Mouse (Mus musculus) urinary bladder, postnatal 0 days (tissue): ENCODE results near the gene Ppp1r9a. TPM values are rescaled to one million over a fixed set of nuclear protein-coding genes. Genes with fewer than 3 reads are reported as not detected.

ENCODE experiments used
- polyA plus RNA-seq: library from polyadenylated mRNA; unstranded; fragments of >200 nt; fragmentation: Nextera tagmentation; extraction: Ambion mirVana; gene quantifications from 2 replicates; pipeline ENCODE4 v1.2.1, GENCODE M21; 2015

Gene Ppp1r9a
- 5.0 and 6.1 TPM in 2 replicates for polyA plus RNA-seq

DNA sequence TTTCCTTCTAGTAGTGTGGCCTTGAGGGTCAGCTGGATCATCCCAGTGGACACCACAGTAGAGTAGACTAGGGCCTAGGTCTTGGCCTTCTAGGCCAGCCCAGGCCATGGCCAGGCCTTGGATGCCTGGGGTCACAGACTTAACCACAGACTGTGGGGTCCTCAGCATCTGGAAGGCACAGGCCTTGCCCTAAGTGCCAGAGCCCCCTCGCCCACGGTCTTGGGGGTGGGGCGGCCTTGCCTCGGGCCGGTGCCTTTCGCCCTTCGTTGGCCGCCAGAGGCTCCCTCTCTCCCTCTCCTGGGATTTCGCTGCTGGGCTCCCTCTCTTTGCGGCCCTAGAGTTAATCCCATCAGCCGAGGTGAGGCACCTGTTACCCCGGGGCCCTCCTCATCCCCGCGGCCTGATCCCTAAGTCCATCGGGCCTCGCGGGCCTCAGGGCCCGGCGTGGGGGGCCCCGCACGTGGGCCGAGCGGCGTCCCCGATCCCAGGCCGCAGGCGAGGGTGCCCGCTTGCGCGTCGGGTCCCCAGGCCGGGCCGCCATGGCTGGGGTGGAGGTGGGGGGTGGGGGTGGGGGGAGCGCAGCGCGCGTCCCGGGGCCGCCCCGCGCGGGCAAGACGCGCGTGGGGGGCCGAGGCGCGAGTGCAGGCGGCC, at the start of gene Ppp1r9a:
TSS of gene Ppp1r9a (plus strand) at position 244 of the 651 bp plus-strand sequence.

DNA sequence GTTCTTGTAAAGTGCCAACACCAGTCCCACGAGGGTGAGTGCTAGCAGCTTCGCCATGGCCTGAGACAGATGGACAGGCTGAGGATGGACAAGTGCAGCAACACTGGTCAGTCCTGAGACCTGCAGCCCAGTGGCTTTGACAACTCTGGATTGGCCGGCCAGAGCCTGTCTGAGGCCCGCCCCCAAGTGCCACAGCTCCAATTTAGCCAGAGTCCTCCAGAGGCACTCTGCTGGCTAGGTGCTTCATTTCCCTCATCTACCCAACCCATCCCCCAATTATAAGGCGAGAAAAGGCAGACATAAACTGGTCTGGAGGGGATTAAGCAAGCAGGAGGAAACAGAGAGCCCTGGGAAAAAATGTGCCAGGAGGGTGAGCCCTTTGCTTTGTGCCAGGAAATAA, 291.0 kb downstream of the Ppp1r9a start, which contains the start of gene Pon1:
TSS of gene Pon1 (minus strand) at position 254 of the 400 bp plus-strand sequence.

Other genes with a start within 250 kb of the Ppp1r9a start
- gene Sgce, start 155.7 kb upstream of the Ppp1r9a start, polyA plus RNA-seq, result 79.0 and 82.4 TPM in 2 replicates
- 2.4 and 2.6 TPM in 2 replicates for gene Peg10, start 155.6 kb upstream of the Ppp1r9a start, polyA plus RNA-seq